Mouse (Mus musculus) kidney, postnatal 14 days (tissue): ENCODE measurements around the gene Pcsk4.
"Not testable (repeated sequence)": the region's sequence is repeated elsewhere in the genome, so short reads cannot be mapped to it uniquely, and the experiment has no call there.

Experiments used
- DNase-seq: peaks from one replicate; pipeline ENCODE4 v3.0.0; 2022; ENCODE audit warnings: mixed read lengths

The Pcsk4 gene

DNA sequence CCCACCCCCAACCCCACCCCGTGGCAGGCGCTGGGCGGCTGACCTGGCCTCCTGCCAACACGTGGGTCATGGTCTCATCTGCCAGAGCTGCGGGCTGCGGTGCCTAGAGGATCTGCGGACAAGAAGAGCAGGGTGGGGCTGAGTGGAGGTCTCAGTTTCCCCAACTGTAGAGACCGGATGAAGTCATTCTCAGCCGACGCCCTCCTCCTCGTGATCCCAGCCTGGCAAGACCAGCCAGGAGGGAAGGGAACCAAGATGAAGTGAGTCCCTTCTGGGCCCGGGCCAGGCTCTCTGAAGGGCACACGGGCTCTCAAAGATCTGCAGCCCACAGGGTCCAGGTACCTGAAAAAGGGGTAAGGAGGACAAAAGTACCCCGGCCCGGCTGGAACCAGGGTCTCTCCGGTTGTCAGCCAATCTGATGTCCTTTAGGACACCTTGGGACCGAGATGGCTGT lies 18.2 kb upstream of the Pcsk4 start:
- DNase-seq: no peak

DNA sequence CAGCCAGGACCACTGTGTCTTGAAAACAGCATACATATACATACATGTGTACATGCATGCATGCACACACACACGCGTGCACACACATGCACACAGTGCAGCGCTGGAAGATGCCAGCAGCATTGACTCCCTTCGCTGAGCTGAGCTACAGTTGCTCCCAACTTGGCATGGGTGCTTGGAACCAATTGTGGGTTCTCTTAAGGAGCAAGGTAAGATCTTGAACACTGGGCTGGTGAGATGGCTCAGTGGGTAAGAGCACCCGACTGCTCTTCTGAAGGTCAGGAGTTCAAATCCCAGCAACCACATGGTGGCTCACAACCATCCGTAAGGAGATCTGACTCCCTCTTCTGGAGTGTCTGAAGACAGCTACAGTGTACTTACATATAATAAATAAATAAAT lies 16.6 kb upstream of the Pcsk4 start:
- DNase-seq: not testable (repeated sequence)

DNA sequence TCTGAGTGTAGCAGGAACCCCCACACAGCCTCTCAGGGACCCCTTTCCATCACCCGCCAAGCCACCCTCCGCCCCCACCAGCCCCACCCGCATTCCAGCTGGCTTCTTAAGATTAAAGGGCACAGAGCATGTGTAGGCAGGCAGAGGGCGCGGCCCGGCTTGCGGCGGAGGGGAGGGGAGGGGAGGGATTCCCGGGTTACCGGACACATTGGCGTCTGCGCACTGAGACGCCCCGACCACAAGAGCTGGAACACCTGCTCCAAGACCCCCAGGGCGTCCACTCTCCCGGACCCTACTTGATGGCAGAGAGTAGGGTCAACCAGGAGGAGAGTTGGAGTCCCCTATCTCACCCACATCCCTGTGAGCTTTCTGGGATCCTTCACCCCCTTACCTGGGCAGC lies 15.8 kb upstream of the Pcsk4 start:
- peak; percentile 29 for DNase-seq

- no peak for DNase-seq
These were observed 14.9 kb upstream of the Pcsk4 start for GRCm38 (mm10) chr10:80344131-80344661.

- DNase-seq: no peak
These were observed 14.2 kb upstream of the Pcsk4 start for GRCm38 (mm10) chr10:80343425-80343895.

DNA sequence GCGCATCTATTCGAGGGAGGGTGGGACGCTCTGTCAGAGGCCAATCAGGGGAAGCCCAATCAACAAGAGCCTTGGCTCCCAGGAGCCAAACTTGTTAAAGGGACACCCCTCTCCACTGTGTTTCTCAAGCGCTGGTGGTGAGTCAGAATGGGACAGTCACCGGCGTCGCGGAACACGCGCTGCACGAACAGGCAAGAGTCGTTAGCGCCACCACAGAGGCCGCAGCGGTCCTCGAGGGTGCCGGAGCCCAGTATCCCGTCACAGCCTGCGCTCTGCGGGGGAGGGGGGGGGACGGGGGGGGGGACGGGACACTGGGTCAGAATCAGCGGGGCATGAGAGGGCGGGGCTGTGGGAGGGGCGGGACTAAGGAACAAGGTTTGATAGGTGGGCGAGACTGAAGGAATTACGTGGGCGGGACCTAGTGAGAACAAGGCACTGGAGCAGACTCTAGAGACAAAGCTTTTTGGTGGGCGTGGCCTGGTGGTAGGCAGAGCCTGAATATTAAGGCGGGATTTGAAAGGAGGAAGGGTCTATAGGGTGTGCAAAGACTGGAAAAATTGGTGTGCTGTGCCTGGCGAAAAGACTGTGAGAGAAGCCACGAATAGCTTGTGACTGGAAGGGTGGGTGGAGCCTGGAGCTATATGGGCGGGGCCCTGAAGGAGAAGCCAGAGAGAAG lies 13.6 kb upstream of the Pcsk4 start:
- DNase-seq: peak; percentile 77

DNA sequence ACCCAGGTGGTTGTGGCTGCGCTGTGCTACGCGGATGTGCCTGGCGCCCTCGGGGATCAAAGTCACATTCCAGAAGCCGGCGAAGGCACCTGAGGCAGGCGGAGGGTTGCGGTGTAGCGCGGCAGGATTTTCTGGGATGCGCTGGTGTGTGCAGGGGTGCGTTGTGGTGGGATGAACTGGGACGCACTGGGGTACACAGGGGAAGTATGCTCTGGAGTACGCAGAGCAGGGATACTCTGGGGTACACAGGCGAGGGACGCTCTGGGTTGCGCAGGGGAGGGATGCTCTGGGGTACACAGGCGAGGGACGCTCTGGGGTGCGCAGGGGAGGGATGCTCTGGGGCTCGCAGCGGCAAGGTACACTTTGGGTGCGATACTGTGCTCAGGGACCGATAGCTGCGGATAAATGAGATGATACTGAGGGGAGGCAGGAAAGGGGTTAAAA lies 13.0 kb upstream of the Pcsk4 start:
- DNase-seq: no peak

DNA sequence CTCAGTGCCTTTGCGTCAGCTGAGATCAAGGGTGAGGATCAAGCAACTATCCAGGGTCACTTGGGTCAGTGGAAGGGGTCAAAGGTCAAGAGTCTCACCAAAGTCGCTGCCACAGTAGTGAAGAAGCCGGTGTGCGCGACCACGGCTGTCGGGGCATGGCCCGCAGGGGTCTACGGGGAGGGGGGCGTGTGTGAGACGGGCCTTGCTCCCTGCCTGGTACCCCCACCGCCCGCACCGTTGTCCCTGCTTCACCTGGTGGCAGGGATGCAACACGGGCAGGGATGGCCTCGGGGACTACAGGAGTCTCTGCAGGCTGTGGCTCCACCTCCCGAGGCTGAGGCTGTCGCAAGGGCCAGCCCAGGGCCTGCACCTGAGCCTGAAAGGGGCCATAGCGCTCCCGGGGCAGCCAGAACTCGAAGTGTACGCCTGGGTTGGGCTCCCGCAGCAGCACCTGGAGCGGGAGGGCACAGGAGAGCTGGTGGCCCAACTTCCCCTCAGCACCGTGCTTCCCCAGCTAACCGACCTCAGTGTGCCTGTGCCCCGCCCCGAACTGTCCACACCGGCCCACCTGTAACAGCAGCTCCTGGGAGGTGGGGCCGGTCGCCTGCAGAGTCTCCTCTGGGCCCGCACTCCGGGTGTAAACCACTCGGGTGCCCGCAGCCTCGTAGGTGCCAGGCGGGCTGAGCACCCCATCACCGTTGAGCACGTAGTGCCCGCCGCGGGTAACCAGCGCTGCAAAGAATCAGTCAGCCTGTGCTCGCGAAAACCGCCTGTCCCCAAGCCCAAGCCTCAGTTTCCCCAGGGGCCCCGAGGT lies 12.4 kb upstream of the Pcsk4 start:
- no peak for DNase-seq

- DNase-seq: no peak
These were observed 11.7 kb upstream of the Pcsk4 start for GRCm38 (mm10) chr10:80341026-80341425.

GRCm38 (mm10) chr10:80339941-80340750 lies 10.8 kb upstream of the Pcsk4 start:
- DNase-seq: peak; percentile 84

- no peak for DNase-seq
These were observed 7.0 kb upstream of the Pcsk4 start for GRCm38 (mm10) chr10:80336263-80336662.

DNA sequence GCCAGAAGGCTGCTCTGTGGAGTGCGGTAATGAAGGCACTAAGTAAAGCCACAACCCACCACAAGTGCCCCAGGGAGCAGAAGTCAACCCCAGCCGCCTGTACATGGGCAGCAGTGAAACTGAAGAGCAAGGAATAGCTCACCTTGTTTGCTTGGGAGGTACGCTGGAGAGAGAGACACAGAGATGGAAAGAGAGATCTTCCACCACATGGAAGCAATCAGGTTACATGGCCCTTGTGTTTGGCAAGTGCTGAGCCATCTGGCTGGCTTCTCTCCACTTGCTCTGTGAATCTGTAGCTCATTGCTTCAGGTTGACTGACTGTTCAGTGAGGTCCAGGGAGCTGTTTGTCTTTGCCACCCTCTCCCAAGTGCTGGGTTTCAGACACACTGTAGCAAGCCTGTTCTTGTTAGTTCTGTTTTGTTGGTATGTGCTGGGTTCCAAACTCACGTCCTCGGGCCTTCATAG lies 3.3 kb upstream of the Pcsk4 start:
- DNase-seq: no peak

DNA sequence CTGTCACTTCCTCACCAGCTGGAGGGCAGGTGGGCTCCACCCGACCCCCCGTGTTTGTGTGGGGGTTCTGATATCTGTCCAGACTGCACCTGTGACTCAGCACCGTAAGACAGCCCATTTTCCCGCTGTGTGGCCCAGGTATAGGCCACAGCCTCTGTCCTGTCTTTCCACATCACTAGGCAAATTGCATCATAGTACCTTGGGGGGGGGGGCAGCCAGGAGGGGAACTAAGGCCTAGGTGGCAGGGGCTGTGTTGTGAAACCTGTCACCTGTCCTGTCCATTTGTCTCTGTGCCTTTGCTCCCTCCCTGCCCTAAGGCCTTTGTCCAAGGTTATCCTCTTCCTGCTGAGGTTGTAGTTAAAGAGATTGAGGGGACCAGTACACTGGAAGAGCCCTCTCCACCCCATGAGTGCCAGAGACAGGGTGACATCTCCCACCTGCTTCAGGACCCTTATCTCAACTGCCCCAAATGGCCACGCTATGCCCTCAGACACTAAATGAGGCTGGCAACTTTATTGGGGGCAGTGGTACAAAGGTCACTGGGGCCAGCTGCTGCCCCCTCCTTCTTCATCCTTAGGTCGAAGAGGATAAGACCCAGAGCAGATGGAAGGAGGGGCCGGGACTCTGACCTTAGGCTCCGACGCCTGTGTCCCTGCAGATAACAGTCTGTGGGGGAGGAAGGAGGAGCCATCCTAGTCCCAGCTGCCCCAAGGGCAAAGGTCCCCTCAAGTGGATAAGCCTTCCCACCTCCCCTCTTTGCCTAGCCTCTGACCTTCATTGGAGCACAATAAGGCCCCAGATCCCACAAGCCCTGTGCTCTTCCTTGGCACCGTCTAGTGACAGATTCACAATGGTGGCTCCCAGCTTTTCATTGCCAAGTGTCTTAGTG lies 2.6 kb upstream of the Pcsk4 start:
- peak; percentile 30 for DNase-seq

GRCm38 (mm10) chr10:80330888-80331287 lies 1.6 kb upstream of the Pcsk4 start:
- DNase-seq: no peak

- no peak for DNase-seq
These were observed 786 bp upstream of the Pcsk4 start for GRCm38 (mm10) chr10:80330084-80330483.

DNA sequence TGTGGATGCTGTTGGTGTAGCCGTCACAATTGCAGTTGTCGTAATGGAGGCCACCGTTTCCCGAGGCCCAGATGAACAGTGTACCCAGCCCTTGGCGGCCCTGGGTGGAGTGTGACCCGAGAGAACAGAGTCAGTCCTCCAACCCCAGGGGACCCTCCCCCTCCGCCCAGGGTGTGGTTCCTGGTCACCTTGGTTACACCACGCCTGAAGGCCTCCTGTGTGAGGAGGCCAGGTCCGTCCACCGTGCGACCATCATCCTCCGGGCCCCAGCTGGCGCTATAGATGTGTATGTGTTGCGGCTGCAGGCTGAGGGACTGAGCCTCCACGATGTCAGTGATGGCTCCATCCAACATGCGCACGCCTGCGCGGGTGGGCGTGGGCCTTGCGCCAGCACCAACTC lies 4.3 kb downstream of the Pcsk4 start:
- no peak for DNase-seq

- no peak for DNase-seq
These were observed 4.9 kb downstream of the Pcsk4 start for GRCm38 (mm10) chr10:80324120-80325037.

DNA sequence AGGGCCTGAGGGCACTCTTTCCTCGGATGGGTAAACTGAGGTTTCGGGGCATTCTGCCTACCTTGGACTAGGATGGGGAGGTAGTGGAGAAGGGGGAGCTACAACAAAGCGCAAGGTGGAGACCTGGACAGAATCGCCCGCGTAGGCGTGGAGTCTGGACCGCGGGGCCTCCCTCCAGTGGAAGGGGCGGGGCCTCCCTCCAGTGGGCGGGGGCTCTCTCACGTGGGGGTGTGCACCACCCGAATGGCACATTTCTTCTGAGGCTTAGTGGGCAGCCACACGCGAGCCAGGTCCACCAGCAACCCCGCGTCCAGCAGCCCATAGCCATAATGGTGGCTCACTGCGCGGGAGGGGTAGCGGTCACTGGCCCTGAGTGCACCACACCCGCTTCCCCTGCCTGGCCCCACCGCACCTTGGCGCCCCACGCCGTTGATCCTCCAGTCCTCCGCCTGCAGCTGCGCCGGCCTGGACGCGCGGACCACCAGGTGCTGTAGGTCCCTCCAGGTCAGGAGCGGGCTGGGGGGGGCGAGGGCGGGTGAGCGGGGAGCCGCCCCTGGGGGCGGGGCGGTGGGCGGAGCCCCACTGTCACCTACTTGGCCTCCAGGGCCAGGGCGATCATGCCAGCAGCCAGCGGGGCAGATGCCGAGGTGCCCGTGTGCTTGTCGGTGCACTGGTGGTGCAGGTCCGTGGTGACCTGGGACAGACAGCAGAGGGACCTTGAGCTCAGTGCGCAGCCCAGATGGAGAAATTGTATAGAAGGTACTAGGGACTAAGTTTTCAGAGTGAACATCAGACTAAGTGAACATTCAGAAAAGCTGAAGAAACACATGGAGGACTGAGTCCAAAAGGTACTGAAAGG lies 5.8 kb downstream of the Pcsk4 start:
- DNase-seq: peak; percentile 85

DNA sequence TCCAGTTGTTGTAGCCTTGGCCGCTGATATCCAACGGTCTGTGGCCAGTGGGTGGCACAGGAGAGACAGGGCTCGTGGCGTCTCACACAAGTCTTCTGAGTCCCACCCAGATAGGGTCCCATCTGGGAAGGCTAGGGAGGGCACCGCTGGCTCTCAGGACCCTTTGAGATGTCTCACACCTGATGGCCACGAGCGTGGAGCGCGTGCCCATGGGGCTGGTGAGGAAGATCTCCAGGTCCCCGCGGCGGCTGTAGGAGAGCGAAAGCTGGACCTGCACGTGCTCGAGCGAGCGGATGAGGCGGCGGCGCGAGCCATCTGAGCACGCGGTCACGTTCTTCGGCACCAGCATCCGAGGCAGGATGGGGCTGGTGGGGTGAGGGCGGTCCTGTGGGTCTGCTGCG lies 6.5 kb downstream of the Pcsk4 start:
- peak; percentile 40 for DNase-seq
